Mouse (Mus musculus) 416B (cell line): Measurements from ENCODE around the gene Vmn1r167.
"Not testable (repeated sequence)": the region's sequence is repeated elsewhere in the genome, so short reads cannot be mapped to it uniquely, and the experiment has no call there.

Experiments used
- DNase-seq: peaks from one replicate; pipeline ENCODE4 v3.0.0; 2011; ENCODE audit warnings: low read depth

The Vmn1r167 gene

DNA sequence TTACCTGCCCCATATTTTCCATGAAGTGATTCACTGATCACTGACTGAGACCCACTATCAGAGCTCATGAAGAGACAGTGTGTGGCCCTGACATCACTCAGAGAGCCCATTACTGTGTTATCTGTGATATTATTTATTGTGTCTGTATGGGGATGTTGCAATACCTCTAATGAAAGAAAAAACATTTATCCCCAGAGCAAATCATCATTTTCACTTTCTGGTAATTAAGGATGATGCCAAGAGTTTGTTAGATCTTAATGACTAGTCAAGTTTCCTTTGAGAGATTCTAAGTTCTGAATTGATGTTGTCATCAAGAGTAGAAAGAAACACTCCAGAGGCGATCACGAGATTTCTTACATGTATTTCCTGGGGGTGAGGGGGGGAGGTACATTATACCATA lies at the start of gene Vmn1r167:
Gene Vmn1r167, minus strand, starts transcription at position 101 of the 400 bp plus-strand sequence.
- not testable (repeated sequence) for DNase-seq

DNA sequence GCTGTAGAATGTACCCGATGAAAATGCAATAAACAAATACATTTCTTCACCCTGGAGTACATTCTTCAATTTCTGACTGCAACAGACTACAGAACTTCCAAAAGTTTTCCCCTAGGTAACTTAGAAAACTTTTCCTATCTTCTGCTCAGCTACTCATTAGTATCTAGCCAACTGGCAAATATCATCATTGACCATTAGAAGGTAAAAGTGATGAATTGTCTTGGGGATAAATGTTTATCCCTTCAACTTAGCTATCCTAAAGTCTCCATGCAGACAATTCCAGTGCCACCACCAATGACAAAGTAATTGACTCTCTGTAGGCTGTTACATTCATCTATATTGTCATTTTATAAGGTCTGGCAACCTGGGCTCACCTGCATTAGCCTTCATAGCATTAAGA lies 32.4 kb upstream of the Vmn1r167 start, which contains the start of gene Vmn1r168:
Gene Vmn1r168, plus strand, starts transcription at position 301 of the 400 bp plus-strand sequence.
- DNase-seq = not testable (repeated sequence)

DNA sequence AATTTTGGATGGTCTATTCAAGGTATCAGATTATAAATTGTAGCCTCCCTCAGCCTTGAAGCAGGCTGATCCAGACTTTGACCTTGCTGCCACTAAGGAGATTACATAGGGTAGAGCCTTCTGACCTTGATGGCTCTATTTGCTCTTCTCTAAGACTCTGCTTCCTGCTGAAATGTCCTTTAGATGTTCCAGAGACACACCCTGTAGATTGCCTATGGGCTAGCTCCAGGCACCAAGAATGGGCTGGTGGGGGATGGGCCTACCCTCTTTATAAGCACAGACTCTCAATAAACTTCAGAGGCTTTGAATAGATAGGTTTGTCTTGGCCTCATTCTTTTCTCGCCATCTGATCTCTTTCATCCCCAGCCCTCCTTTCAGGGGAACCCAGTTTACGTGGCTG lies 34.1 kb downstream of the Vmn1r167 start:
- DNase-seq = not testable (repeated sequence)

DNA sequence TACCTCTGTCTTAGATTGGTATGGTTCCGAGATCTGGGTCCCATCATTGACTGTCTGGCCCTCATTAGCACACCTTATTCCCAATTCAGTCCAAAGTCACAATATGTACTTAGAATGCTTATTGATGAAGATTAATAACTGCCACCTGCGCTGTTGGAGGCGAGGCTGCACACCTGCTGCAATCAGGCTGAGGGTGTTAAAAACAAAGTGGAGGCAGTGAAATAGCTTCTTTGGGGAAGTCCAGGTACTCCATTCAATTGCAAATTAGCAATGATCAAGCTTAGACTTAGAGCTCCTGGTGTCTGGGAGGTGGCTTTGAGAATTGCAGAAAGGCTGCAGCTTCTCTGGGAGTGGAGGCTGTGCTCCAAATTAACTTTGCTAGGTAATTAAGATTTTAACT lies 36.2 kb downstream of the Vmn1r167 start:
- not testable (repeated sequence) for DNase-seq

DNA sequence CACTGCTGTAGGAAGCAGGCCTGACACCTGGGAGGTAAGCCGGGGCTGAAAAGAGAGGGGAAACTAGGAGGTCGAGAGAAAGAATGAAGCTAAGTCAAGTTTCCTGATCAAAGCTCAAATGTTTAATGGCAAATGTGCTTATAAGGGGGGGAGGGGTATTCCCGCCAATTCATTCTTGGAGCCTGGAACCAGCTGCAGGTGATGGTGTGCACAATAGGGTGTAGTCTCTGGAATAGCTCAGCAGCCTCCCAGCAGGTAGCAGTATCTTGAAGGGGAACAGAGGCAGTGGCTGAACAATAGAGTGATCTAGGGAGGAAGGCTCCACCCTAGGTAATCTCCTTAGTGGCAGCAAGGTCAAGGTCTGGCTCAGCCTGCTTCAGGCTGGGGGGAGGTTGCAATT lies 36.8 kb downstream of the Vmn1r167 start:
- not testable (repeated sequence) for DNase-seq
